Mouse (Mus musculus) ovary, postnatal 14 days (tissue): ENCODE data around the gene Olfr849.

ENCODE experiments used
- DNase-seq: peaks from one replicate; pipeline ENCODE4 v3.0.0; 2022; ENCODE audit warnings: low spot score

Gene Olfr849

DNA sequence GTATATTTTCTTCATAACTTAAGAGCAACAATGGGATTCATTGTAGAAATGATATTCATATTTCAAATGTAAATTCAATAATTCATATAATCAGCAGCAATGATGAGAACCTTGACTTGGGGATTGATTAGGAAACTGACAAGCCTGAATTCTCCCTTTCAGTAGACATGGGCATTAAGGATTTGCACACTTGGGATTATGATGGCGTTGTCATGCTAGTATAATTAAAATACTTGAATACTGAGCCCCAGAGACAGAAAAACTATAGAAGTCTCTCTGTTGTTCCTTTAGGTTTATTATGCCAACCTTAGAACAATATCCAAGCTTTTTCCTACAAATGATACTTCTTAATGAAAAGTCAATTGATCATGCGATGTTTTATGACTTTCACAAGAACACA is at the start of gene Olfr849:
TSS of gene Olfr849 (plus strand) at position 301 of the 400 bp plus-strand sequence.
- DNase-seq, result no peak

DNA sequence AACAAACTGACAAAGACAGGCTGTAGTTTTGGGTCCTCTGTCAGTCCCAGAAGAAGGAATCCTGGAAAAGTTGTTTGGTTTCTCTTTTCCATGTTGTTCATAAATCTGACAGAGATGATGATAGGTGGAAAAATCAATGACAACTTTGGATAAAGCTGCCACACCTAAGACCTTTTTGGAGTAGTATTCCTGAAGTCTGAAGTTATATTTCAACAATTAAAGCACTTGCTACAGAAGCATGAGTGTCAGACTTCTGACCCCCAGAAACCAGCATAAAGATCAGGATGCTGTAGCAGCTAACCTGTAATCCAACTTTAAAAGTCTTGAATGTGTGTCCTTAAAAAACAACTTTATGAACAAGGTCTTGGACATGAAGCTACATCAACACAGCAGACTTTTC is 38.1 kb downstream of the Olfr849 start, which contains the start of gene Olfr850:
TSS of gene Olfr850 (minus strand) at position 101 of the 400 bp plus-strand sequence.
- DNase-seq, result no peak

DNA sequence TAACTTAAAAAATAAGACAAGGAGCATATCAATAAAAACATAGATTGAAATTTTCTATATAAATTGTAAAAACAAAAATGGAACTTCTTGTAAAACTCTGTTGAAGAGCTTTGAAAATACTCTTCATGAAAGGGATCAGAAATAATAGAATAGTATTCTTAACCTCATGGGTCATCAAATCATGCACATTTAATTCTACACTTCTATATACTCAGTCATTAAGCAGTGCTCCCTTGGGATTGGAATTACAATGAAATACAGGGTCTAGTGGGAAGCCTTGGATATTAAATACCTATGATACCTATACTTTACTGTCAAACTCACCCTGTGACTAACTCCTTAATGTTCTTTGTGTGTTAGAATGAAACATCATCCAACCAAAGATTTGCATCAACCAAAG is 52.9 kb downstream of the Olfr849 start, which contains the start of gene Olfr851:
TSS of gene Olfr851 (plus strand) at position 301 of the 400 bp plus-strand sequence.
- DNase-seq, result no peak
